Mouse (Mus musculus) limb, embryonic 13.5 days (tissue): ENCODE results near the gene Akap8l. TPM values are rescaled to one million over a fixed set of nuclear protein-coding genes. Genes with fewer than 3 reads are reported as not detected.

Experiments
- ATAC-seq: fragments of 200-750 bp; cut with Nextera tagmentation; 2 replicates; pipeline ENCODE4 v1.8.0; 2017; ENCODE audit warnings: low read depth, moderate number of reproducible peaks, moderate TSS enrichment; ENCODE audit not compliant: low FRiP score
- H3K27ac ChIP-seq: fragments of 300-500 bp; sonication (generic); 2 replicates; pipeline ENCODE4 v1.5.1; 2015; ENCODE audit warnings: inconsistent platforms, mild to moderate bottlenecking, moderate library complexity
- H3K27me3 ChIP-seq: fragments of 300-500 bp; sonication (generic); 2 replicates; pipeline ENCODE4 v1.6.1; 2015; ENCODE audit warnings: mild to moderate bottlenecking, inconsistent platforms
- H3K36me3 ChIP-seq: fragments of 300-500 bp; sonication (generic); 2 replicates; pipeline ENCODE4 v1.6.1; 2015; ENCODE audit warnings: inconsistent platforms, mild to moderate bottlenecking, moderate library complexity
- H3K4me1 ChIP-seq: fragments of 300-500 bp; sonication (generic); 2 replicates; pipeline ENCODE4 v1.6.1; 2015; ENCODE audit warnings: inconsistent platforms
- H3K4me2 ChIP-seq: fragments of 300-500 bp; sonication (generic); replicated peaks from 2 replicates; pipeline ENCODE4 v1.6.1; 2015; ENCODE audit warnings: inconsistent platforms, mild to moderate bottlenecking, moderate library complexity
- H3K4me3 ChIP-seq: fragments of 300-500 bp; sonication (generic); 2 replicates; pipeline ENCODE4 v1.5.1; 2015; ENCODE audit warnings: moderate library complexity, mild to moderate bottlenecking, inconsistent platforms
- H3K9ac ChIP-seq: fragments of 300-500 bp; sonication (generic); 2 replicates; pipeline ENCODE4 v1.6.1; 2015; ENCODE audit warnings: mild to moderate bottlenecking, inconsistent platforms
- H3K9me3 ChIP-seq: fragments of 300-500 bp; sonication (generic); 2 replicates; pipeline ENCODE4 v1.6.1; 2016; ENCODE audit warnings: inconsistent platforms
- WGBS: fragments of 180-500 bp; shearing (Covaris S2); methylation state at CpG from one replicate; pipeline ENCODE4 v1.1.7; 2015; 5-methylcytosine and 5-hydroxymethylcytosine counted together
- polyA plus RNA-seq: library from polyadenylated mRNA; unstranded; fragments of >200 nt; fragmentation: Nextera tagmentation; extraction: Ambion mirVana; gene quantifications from 2 replicates; pipeline ENCODE4 v1.2.1, GENCODE M21; 2015

Akap8l gene
- polyA plus RNA-seq, 1 experiment from 2014 or later: 116 TPM

DNA sequence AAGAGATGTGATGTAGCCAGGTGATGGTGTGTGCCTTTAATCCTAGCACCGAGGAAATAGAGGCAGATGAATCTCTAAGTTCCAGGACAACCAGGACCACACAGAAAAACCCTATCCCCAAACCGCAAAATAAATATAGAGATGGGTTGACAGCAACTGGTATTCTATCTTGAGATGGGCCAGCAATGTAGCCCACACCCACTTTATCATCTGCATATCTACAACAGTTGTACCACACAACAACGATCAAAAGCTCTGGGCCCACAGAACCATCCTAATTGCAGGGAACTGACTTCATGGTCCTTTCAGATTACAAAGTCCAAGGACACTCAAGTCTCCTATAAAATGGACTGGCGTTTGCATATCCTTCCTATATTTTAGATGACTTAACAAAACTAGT is 42.4 kb downstream of the Akap8l start:
- Histone ChIP-seq H3K4me2 (no peak overlapping the region), H3K9me3 (no peaks in the 10 kb centered on the region), H3K36me3 (peaks cover 99% of the 10 kb centered on the region), H3K4me1 (no peaks in the 10 kb centered on the region), H3K27me3 (no peaks in the 10 kb centered on the region), H3K4me3 (no peak overlapping the region), H3K9ac (no peak overlapping the region), H3K27ac (no peak overlapping the region)
- WGBS: 93% methylated on average over 4 of the region's 4 CpGs
- no peak for ATAC-seq

DNA sequence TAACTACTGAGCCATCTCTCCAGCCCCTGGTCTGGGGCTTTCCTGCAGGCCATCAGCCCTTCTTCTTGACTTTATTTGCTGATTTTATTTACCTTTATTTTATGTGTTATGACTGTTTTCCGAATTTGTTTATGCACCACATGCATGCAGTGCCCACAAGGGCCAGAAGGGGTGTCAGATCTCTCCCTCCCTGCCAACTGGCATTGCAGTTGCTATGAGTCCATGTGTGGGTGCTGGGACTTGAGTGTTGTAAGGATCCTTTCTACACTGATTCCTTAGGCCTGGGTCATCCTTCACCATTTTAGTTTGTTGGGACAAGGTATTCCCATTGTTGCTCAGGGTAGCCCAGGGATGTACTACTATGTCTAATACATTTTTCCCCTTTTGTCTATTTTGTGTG is 52.3 kb downstream of the Akap8l start:
- Histone ChIP-seq H3K27me3 (no peaks in the 10 kb centered on the region), H3K9ac (no peak overlapping the region), H3K27ac (no peak overlapping the region), H3K36me3 (peaks cover 4% of the 10 kb centered on the region), H3K9me3 (no peaks in the 10 kb centered on the region), H3K4me1 (no peaks in the 10 kb centered on the region), H3K4me3 (no peak overlapping the region), H3K4me2 (no peak overlapping the region)
- 96% methylated on average over 1 of the region's 1 CpGs for WGBS
- ATAC-seq: no peak

DNA sequence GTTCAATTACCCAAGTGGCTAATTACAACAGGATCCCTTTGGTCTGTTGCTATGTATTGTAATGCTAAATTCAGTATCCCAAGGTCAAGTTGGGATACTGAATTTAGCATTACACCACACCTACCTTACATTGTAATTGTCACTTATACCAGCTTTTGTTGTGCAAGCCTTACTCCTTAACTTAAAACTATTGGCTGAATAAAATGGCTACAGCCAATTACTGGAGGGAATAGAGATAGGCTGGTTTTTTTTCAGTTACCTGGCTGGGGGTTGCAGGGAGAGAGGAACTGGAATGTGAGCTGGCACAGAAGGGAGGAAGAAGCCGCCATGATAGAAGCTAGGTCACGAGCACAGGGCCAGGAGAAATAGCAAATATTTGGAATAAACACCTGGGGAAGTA is 54.5 kb downstream of the Akap8l start:
- Histone ChIP-seq H3K36me3 (no peaks in the 10 kb centered on the region), H3K9ac (no peak overlapping the region), H3K27me3 (no peaks in the 10 kb centered on the region), H3K4me3 (no peak overlapping the region), H3K4me1 (no peaks in the 10 kb centered on the region), H3K9me3 (no peaks in the 10 kb centered on the region), H3K27ac (no peak overlapping the region), H3K4me2 (no peak overlapping the region)
- no peak for ATAC-seq
- 91% methylated on average over 2 of the region's 2 CpGs for WGBS

DNA sequence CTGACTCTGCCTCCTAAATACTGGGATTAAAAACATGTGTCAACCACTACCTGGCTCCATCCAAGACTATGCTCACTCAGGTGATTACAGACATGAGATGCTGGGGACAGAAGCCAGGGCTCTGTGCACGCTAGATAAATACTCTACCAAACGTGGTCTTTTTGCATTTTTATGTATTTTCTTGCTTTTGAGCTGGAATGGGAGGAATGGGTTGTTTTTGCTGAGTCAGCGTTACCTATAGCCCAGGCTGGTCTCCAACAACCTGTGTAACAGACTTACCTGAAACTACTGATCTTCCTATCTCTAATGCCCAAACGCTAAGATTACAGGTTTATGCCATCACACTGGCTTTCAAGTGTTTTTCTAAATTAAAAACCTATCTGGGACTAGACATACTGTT is 55.2 kb downstream of the Akap8l start:
- H3K4me1 ChIP-seq: no peaks in the 10 kb centered on the region
- H3K4me2 ChIP-seq: no peak overlapping the region
- no peaks in the 10 kb centered on the region for H3K36me3 ChIP-seq
- no peaks in the 10 kb centered on the region for H3K27me3 ChIP-seq
- ATAC-seq: no peak
- WGBS: 84% methylated on average over 4 of the region's 4 CpGs
- H3K9me3 ChIP-seq: no peaks in the 10 kb centered on the region
- no peak overlapping the region for H3K27ac ChIP-seq
- no peak overlapping the region for H3K4me3 ChIP-seq
- H3K9ac ChIP-seq: no peak overlapping the region

DNA sequence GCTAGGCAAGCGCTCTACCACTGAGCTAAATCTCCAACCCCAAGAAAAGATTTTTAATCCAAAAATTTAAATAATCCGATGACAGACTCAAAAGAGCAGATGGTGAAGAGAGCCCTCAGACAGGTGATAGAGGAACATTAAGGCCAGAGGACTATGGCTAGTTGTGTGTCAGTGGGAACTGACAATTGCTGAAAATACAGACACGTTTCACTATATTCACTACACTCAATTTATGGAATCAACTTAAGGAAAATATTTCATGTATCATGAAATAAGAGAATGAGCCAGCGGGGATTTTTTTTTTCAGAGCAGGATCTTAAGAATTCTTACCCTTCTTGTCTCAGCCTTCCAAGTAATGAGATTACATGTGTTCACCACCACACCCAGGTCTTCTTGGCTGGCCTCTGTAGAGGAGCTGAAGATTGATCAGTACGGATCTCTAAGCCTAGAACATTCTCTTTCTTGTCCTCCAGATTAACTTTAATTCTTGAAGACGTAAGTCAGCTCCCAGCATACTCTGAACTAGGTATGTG is 65.2 kb downstream of the Akap8l start:
- no peak for ATAC-seq
- WGBS: 51% methylated on average over 6 of the region's 6 CpGs
- H3K4me1 ChIP-seq: peaks cover 30% of the 10 kb centered on the region
- H3K9me3 ChIP-seq: no peaks in the 10 kb centered on the region
- H3K27ac ChIP-seq: peak overlapping the region; percentile 99; the same call in 1 of the 2 replicates
- H3K36me3 ChIP-seq: no peaks in the 10 kb centered on the region
- H3K27me3 ChIP-seq: no peaks in the 10 kb centered on the region
- peak overlapping the region; percentile 94 for H3K4me3 ChIP-seq
- peak overlapping the region; percentile 98 for H3K9ac ChIP-seq
- H3K4me2 ChIP-seq: peak overlapping the region; percentile 81

DNA sequence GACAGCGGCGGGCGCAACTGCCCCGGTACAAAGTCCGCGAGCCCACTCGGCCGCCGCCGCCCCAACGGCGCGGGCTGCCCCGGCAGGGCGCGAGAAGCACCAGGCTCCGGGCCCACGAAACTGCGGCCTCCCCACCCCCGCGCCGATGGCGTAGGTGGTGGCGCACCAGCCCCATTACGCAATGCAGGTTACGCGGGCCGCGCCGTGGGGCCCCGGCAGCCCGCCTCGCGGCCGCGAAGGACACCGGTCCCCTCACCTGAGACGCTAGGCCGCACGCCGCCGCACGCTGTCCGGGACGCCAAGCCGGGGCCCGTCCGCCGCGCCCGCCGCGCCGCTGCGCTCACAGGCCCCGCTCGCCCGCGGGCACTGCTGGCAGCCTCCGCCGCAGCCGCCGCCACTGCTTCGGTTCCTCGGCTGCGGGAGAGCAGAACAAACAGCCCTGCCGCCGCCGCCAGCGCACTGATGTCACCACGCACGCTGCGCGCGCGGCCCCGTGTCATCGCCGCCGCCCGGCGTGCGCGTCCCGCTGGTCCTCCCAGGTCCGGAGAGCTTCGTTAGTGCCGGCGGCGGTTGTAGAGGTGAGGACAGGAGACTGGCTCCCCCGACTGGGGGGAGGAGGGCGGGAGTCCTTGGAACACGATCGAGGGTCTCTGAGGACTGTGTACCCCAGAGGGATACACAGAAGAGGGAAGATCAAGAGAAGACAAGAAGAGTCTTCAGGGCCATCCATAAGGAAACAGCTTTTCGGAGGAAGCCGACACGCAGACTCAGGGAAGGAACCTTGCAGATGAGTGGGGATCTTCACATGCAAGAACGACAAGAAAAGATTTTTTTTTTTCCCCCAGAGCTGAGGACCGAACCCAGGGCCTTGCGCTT is 65.9 kb downstream of the Akap8l start, which contains the start of gene Brd4:
TSS of gene Brd4 (minus strand) at position 461 of the 876 bp plus-strand sequence.
- no peaks in the 10 kb centered on the region for H3K9me3 ChIP-seq
- H3K9ac ChIP-seq: peak within 1 kb of the TSS; percentile 98
- H3K27ac ChIP-seq: peak within 1 kb of the TSS; percentile 99
- peaks cover 30% of the 10 kb centered on the region for H3K4me1 ChIP-seq
- H3K36me3 ChIP-seq: no peaks in the 10 kb centered on the region
- WGBS: under 1% methylated on average over 87 of the region's 100 CpGs
- H3K4me3 ChIP-seq: peak within 1 kb of the TSS; percentile 94
- ATAC-seq: peak; percentile 91
- no peaks in the 10 kb centered on the region for H3K27me3 ChIP-seq
- H3K4me2 ChIP-seq: peak within 1 kb of the TSS; percentile 81

DNA sequence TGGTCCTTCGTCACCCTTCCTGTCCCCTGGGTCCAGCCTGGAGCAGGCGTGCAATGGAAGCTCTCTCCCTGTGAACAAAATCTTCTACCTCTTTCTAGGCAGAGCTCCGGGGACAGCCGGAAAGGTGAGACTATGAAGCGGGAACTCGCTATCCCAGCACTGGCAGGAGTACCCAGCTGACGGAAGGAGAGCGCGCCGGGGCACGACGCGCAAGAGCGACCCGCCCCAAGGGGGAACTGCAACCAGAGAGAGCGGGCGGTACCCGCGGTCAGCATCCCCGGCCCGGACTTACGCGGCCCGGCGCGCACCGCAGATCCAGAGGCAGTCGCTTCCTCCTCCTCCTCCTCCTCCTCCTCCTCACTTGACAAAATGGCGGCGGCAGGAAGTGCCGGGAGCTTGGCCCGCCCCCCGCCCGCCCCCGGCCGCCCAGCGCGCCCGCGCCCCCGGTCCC is 66.6 kb downstream of the Akap8l start:
- Histone ChIP-seq H3K4me2 (peak overlapping the region; percentile 81), H3K27ac (peak overlapping the region; percentile 99), H3K4me1 (peaks cover 30% of the 10 kb centered on the region), H3K36me3 (no peaks in the 10 kb centered on the region), H3K4me3 (peak overlapping the region; percentile 94), H3K9ac (peak overlapping the region; percentile 98), H3K9me3 (no peaks in the 10 kb centered on the region), H3K27me3 (no peaks in the 10 kb centered on the region)
- 0% methylated on average over 29 of the region's 41 CpGs for WGBS
- ATAC-seq: peak; percentile 62

DNA sequence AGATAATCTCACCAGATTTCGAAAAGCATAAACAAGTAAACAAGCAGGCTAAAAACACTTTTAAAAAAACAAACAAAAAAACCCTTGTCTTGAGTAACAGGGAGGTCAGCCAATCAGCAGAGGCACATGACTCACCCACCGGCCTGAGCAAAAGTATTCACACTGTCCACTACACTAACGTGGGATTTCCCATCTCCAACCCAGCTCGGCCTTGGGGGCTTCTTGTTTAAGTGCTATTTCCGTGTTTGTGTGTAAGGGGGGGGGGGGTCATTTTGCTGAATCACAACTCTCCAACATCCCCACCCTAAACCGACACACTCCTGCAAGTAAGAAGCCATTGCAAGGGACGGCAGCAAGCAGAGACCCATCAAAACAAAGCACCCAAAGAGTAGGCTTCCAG is 67.1 kb downstream of the Akap8l start:
- no peaks in the 10 kb centered on the region for H3K36me3 ChIP-seq
- peak overlapping the region; percentile 94 for H3K4me3 ChIP-seq
- H3K4me1 ChIP-seq: peaks cover 30% of the 10 kb centered on the region
- no peaks in the 10 kb centered on the region for H3K9me3 ChIP-seq
- H3K27me3 ChIP-seq: no peaks in the 10 kb centered on the region
- 10% methylated on average over 7 of the region's 7 CpGs for WGBS
- peak overlapping the region; percentile 81 for H3K4me2 ChIP-seq
- H3K9ac ChIP-seq: peak overlapping the region; percentile 98
- peak overlapping the region; percentile 99 for H3K27ac ChIP-seq
- ATAC-seq: no peak

DNA sequence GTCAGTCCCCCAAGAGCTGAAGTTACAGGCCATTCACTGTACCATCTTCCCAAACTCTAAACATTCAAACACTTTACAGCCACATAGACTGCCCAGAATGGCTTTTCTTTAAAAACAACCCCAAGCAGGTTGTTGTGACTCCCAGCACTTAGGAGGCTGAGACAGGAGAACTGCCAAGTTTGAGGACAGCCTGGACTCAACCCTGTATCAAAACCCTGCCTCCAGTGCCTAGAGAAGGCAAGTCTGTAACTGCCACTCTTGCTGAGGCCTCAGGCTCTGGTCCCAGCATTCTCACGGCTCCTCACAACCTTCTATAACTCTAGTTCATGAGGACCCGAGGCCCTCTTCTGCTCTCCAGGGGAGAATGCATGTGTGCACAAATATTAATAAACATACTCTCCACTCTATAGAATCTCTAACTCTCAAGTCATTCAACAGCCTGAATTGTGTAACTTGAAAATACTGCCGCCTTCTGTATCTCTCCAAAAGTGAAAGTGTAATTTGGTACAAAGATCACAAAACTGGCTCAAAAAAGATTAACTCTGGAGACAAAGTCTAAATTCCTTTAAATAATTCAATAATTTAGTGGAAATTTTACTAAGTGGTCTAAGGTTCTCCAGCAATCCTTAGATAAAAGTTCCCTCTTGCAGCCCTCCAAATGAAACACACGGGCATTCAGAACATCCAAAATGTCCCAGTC is 68.6 kb downstream of the Akap8l start:
- no peak for ATAC-seq
- peaks cover 30% of the 10 kb centered on the region for H3K4me1 ChIP-seq
- H3K4me2 ChIP-seq: 0 out of 2 replicates have a peak overlapping the region, but pooled peaks have one; percentile 5
- H3K27me3 ChIP-seq: no peaks in the 10 kb centered on the region
- H3K27ac ChIP-seq: no peak overlapping the region
- H3K36me3 ChIP-seq: no peaks in the 10 kb centered on the region
- H3K9me3 ChIP-seq: no peaks in the 10 kb centered on the region
- H3K4me3 ChIP-seq: no peak overlapping the region; the same call in 1 of the 2 replicates
- WGBS: 83% methylated on average over 4 of the region's 4 CpGs
- no peak overlapping the region for H3K9ac ChIP-seq

DNA sequence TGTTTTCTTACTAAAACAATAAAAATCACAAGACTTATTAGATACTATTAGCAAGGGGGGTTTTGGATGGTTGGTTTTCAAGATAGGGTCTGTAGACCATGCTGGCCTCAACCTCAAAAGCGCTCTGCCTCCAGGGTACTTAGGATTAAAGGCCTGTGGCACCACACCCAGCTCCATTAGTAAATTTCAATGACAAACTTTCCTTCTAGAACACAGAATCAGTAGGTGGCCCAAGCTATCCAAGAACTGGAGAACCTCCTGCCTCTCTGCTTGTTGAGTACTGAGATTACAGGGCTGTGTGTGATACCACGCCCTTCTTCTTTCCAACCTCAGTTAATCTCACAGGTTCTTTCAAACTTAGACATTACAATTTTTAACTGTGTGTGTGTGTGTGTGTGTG is 69.3 kb downstream of the Akap8l start:
- H3K4me3 ChIP-seq: no peak overlapping the region
- 95% methylated on average over 2 of the region's 2 CpGs for WGBS
- no peak for ATAC-seq

DNA sequence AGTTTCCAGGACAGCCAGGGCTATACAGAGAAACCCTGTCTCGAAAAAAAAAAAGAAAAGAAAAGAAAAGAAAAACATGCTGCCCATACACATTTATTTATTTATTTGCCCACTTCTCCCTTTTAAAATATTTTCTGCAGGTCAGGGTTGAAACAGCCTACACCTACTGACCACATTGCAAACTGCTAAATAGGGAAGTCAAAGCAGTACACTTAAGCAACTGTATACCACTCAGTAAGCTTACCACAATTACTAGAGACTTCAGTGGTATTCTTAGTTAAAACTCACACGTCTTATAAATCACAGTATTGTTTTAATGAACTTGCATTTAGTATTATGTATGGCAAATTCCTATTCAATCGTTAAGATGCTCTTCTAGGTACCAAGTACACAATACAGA is 69.8 kb downstream of the Akap8l start:
- Histone ChIP-seq H3K36me3 (no peaks in the 10 kb centered on the region), H3K4me2 (no peak overlapping the region), H3K27me3 (no peaks in the 10 kb centered on the region), H3K27ac (no peak overlapping the region), H3K4me1 (peaks cover 29% of the 10 kb centered on the region), H3K9me3 (no peaks in the 10 kb centered on the region), H3K4me3 (no peak overlapping the region), H3K9ac (no peak overlapping the region)
- 83% methylated on average over 3 of the region's 3 CpGs for WGBS
- no peak for ATAC-seq

More for the DNA sequence above, 69.3 kb downstream of the Akap8l start:
- H3K9ac ChIP-seq: no peak overlapping the region
- H3K4me1 ChIP-seq: peaks cover 30% of the 10 kb centered on the region
- no peaks in the 10 kb centered on the region for H3K27me3 ChIP-seq
- no peaks in the 10 kb centered on the region for H3K36me3 ChIP-seq
- H3K4me2 ChIP-seq: 0 out of 2 replicates have a peak overlapping the region, but pooled peaks have one; percentile 5
- peak overlapping the region; percentile 3; the same call in 1 of the 2 replicates for H3K27ac ChIP-seq
- H3K9me3 ChIP-seq: no peaks in the 10 kb centered on the region

DNA sequence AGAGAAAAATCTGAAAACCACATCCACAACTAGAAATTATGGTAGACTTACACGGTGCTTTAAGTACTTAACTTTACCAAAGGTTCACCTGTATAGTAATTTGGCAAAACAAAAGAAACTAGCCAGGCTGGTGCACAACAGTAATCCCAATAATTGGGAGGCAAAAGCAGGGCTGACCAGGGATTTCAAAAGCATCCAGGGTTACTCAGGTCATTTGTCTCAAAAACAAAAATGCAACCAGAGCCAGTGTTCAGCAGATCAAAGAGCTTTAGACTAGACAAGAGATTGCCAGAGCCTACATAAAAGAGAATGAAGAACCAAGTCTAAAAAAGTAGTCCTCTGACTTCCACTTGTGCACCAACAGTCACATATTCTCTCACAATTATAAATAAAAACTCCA is 73.2 kb downstream of the Akap8l start:
- Histone ChIP-seq H3K4me2 (no peak overlapping the region), H3K27me3 (no peaks in the 10 kb centered on the region), H3K9ac (no peak overlapping the region), H3K9me3 (no peaks in the 10 kb centered on the region), H3K4me3 (no peak overlapping the region), H3K36me3 (no peaks in the 10 kb centered on the region), H3K27ac (no peak overlapping the region), H3K4me1 (peaks cover 12% of the 10 kb centered on the region)
- WGBS: 86% methylated on average over 1 of the region's 1 CpGs
- no peak for ATAC-seq
